In genomic region chr4:129625029-129625370, GRCm38 (mm10) we compare ENCODE assay signal across 8 mouse cellular contexts. TPM values are rescaled to one million over a fixed set of nuclear protein-coding genes. Genes with fewer than 3 reads are reported as not detected.
DNase-seq lines count a peak whose midpoint lies in the region; ATAC-seq and TF ChIP-seq lines count a peak whose summit lies in the region.

No protein-coding gene starts in this region.

- H3K4me3 ChIP-seq in gastrocnemius, adult 2 months: peak overlapping the region; percentile 86
- peak overlapping the region; percentile 69 for H3K4me3 ChIP-seq in cortical plate, adult 2 months (ENCODE audit: insufficient read depth, low read length)
- H3K4me3 ChIP-seq in kidney, embryonic 14.5 days (ENCODE audit: low read length): peak overlapping the region; percentile 48
- H3K4me3 ChIP-seq in liver, embryonic 13.5 days (replicated peaks): peak overlapping the region; percentile 62
- peak overlapping the region; percentile 62 for H3K4me3 ChIP-seq in stomach, postnatal 0 days (ENCODE audit: low read depth, low read length)

- TF ChIP-seq CTCF in gastrocnemius, adult 2 months (IDR thresholded peaks at IDR 0.05): no peak
- TF ChIP-seq CTCF in cortical plate, adult 2 months (IDR thresholded peaks at IDR 0.05; ENCODE audit: extremely low read depth, insufficient read depth, low read length): no peak
- TF ChIP-seq CTCF in stomach, postnatal 0 days (IDR thresholded peaks at IDR 0.05; ENCODE audit: low read depth): no peak

- peak; percentile 45; the same call in 1 of the 2 replicates for TF ChIP-seq POLR2A in cortical plate, adult 2 months (IDR thresholded peaks at IDR 0.05; ENCODE audit: extremely low read depth, insufficient read depth, low read length)

- intact Hi-C loops in gastrocnemius, adult 2 months (cut with DNase I): loop anchor here (2.0 kb wide), 1 partner anchor 16 kb away; the partner anchor contains the start of gene Txlna

- no peaks in the 10 kb centered on the region for H3K9me3 ChIP-seq in kidney, embryonic 14.5 days (ENCODE audit: control insufficient read depth, low read length)
- no peaks in the 10 kb centered on the region for H3K9me3 ChIP-seq in liver, embryonic 13.5 days (replicated peaks)
- no peaks in the 10 kb centered on the region for H3K9me3 ChIP-seq in stomach, postnatal 0 days (ENCODE audit: control insufficient read depth, low read length)

- H3K9ac ChIP-seq in kidney, embryonic 14.5 days (ENCODE audit: low read depth, low read length): peak overlapping the region; percentile 40
- peak overlapping the region; percentile 64 for H3K9ac ChIP-seq in liver, embryonic 13.5 days
- H3K9ac ChIP-seq in stomach, postnatal 0 days (ENCODE audit: low read length): peak overlapping the region; percentile 2

- peak; percentile 41 for ATAC-seq in kidney, embryonic 14.5 days (ENCODE audit: low FRiP score, low TSS enrichment)
- ATAC-seq in liver, embryonic 13.5 days (ENCODE audit: low read depth): peak; percentile 7; the same call in 1 of the 2 replicates
- ATAC-seq in monocyte, adult 5-6 weeks (replicated peaks; ENCODE audit: insufficient number of reproducible peaks, low FRiP score, low TSS enrichment, poor library complexity, severe bottlenecking): peak; percentile 66
- ATAC-seq in stomach, postnatal 0 days (ENCODE audit: low FRiP score, low TSS enrichment): peak; percentile 4; the same call in 1 of the 2 replicates

- TF ChIP-seq EP300 in stomach, postnatal 0 days (optimal IDR thresholded peaks at IDR 0.05): no peak

- H3K27me3 ChIP-seq in kidney, embryonic 14.5 days (ENCODE audit: control insufficient read depth, insufficient read depth, low read length): no peaks in the 10 kb centered on the region
- H3K27me3 ChIP-seq in liver, embryonic 13.5 days: no peaks in the 10 kb centered on the region
- no peaks in the 10 kb centered on the region for H3K27me3 ChIP-seq in stomach, postnatal 0 days (ENCODE audit: control insufficient read depth, insufficient read depth, low read length)

- peak overlapping the region; percentile 96 for H3K27ac ChIP-seq in gastrocnemius, adult 2 months
- peak overlapping the region; percentile 54 for H3K27ac ChIP-seq in cortical plate, adult 2 months (ENCODE audit: insufficient read depth, low read length)
- peak overlapping the region; percentile 89 for H3K27ac ChIP-seq in kidney, embryonic 14.5 days (ENCODE audit: low read depth, low read length)
- peak overlapping the region; percentile 88 for H3K27ac ChIP-seq in liver, embryonic 13.5 days
- H3K27ac ChIP-seq in stomach, postnatal 0 days (replicated peaks): peak overlapping the region; percentile 92

- peak; percentile 60 for DNase-seq in gastrocnemius, adult 2 months
- DNase-seq in gastrocnemius, adult 18-20 months (ENCODE audit: low spot score): no peak
- peak; percentile 39 for DNase-seq in heart, adult 8-10 months (ENCODE audit: low spot score)
- DNase-seq in liver, embryonic 13.5 days: no peak
- no peak for DNase-seq in stomach, postnatal 0 days (ENCODE audit: low spot score)

- H3K36me3 ChIP-seq in kidney, embryonic 14.5 days (ENCODE audit: control insufficient read depth, insufficient read depth, low read length): peaks cover 40% of the 10 kb centered on the region
- peaks cover 41% of the 10 kb centered on the region for H3K36me3 ChIP-seq in liver, embryonic 13.5 days
- H3K36me3 ChIP-seq in stomach, postnatal 0 days (ENCODE audit: control insufficient read depth, insufficient read depth, low read length): peaks cover 23% of the 10 kb centered on the region

- H3K4me1 ChIP-seq in cortical plate, adult 2 months (ENCODE audit: control insufficient read depth, insufficient read depth, low read length): peaks cover 14% of the 10 kb centered on the region
- H3K4me1 ChIP-seq in kidney, embryonic 14.5 days (ENCODE audit: control insufficient read depth, insufficient read depth, low read length): peaks cover 20% of the 10 kb centered on the region
- H3K4me1 ChIP-seq in liver, embryonic 13.5 days (replicated peaks): peaks cover 55% of the 10 kb centered on the region
- peaks cover 7% of the 10 kb centered on the region; the same call in 1 of the 2 replicates for H3K4me1 ChIP-seq in stomach, postnatal 0 days (replicated peaks; ENCODE audit: control insufficient read depth, insufficient read depth)

- peak overlapping the region; percentile 65 for H3K4me2 ChIP-seq in kidney, embryonic 14.5 days (replicated peaks; ENCODE audit: low read depth, low read length)
- H3K4me2 ChIP-seq in liver, embryonic 13.5 days: peak overlapping the region; percentile 75
- H3K4me2 ChIP-seq in stomach, postnatal 0 days (replicated peaks; ENCODE audit: low read depth): peak overlapping the region; percentile 81

- 0% methylated on average over 6 of the region's 6 CpGs for WGBS in kidney, embryonic 14.5 days
- WGBS in liver, embryonic 13.5 days (ENCODE audit: insufficient replicate concordance): under 1% methylated on average over 6 of the region's 6 CpGs
- 6% methylated on average over 6 of the region's 6 CpGs for WGBS in stomach, postnatal 0 days

RNA-seq across cellular contexts. Expression of gene Ccdc28b, which starts 1.3 kb away (rescaled TPM):
- total RNA-seq in gastrocnemius, adult 2 months (2021): 10 to 100 TPM; 31.1 to 38.4 TPM
- 10 to 100 TPM; 28.7 to 29.2 TPM for total RNA-seq in gastrocnemius, adult 18-20 months (2021)
- 89.1 and 99.2 TPM in 2 replicates for polyA plus RNA-seq in cortical plate, adult 2 months (2012; rRNA removed)
- total RNA-seq in heart, adult 8-10 months (2022): 10 to 100 TPM; 11.9 to 20.3 (median 14.6) TPM
- polyA plus RNA-seq in kidney, embryonic 14.5 days (2014; fragmentation: Nextera tagmentation; extraction: Ambion mirVana): 48.6 and 56.0 TPM in 2 replicates
- polyA plus RNA-seq in liver, embryonic 13.5 days (2015; fragmentation: Nextera tagmentation; extraction: Ambion mirVana): 13.9 and 14.8 TPM in 2 replicates
- 30.9 to 112 TPM (median 62.0 TPM) in 3 replicates for total RNA-seq in monocyte, adult 5-6 weeks (2017)
- polyA plus RNA-seq in stomach, postnatal 0 days (2015; fragmentation: Nextera tagmentation; extraction: Ambion mirVana): 34.2 and 40.2 TPM in 2 replicates

RNA-seq across cellular contexts. Expression of gene Iqcc, which starts 6.1 kb away (rescaled TPM):
- total RNA-seq in gastrocnemius, adult 2 months (2021): 10 to 100 TPM in 1 of 2 experiments, 1 to 10 TPM in 1; 9.0 to 10.8 TPM
- 1 to 10 TPM; 7.4 to 8.8 TPM for total RNA-seq in gastrocnemius, adult 18-20 months (2021)
- polyA plus RNA-seq in cortical plate, adult 2 months (2012; rRNA removed): 34.9 and 35.4 TPM in 2 replicates
- 10 to 100 TPM; 14.6 to 22.9 (median 19.0) TPM for total RNA-seq in heart, adult 8-10 months (2022)
- polyA plus RNA-seq in kidney, embryonic 14.5 days (2014; fragmentation: Nextera tagmentation; extraction: Ambion mirVana): 30.1 and 30.6 TPM in 2 replicates
- polyA plus RNA-seq in liver, embryonic 13.5 days (2015; fragmentation: Nextera tagmentation; extraction: Ambion mirVana): 11.0 TPM in 2 replicates
- total RNA-seq in monocyte, adult 5-6 weeks (2017): 13.5 to 20.9 TPM (median 15.1 TPM) in 3 replicates
- 15.8 and 16.1 TPM in 2 replicates for polyA plus RNA-seq in stomach, postnatal 0 days (2015; fragmentation: Nextera tagmentation; extraction: Ambion mirVana)

RNA-seq across cellular contexts. Expression of gene Dcdc2b, which starts 10.9 kb away (rescaled TPM):
- 1 to 10 TPM in 1 of 2 experiments, under 1 TPM in 1; 0.77 to 3.1 TPM for total RNA-seq in gastrocnemius, adult 2 months (2021)
- total RNA-seq in gastrocnemius, adult 18-20 months (2021): under 1 TPM; 0.71 to 0.84 TPM
- polyA plus RNA-seq in cortical plate, adult 2 months (2012; rRNA removed): 11.1 and 11.3 TPM in 2 replicates
- 1 to 10 TPM in 2 of 4 experiments, under 1 TPM in 2; 0.32 to 1.2 (median 0.82) TPM for total RNA-seq in heart, adult 8-10 months (2022)
- polyA plus RNA-seq in kidney, embryonic 14.5 days (2014; fragmentation: Nextera tagmentation; extraction: Ambion mirVana): 1.9 and 2.0 TPM in 2 replicates
- polyA plus RNA-seq in liver, embryonic 13.5 days (2015; fragmentation: Nextera tagmentation; extraction: Ambion mirVana): 0.31 and 0.51 TPM in 2 replicates
- total RNA-seq in monocyte, adult 5-6 weeks (2017): 0.78 TPM in 1 of 3 replicates, not detected in the others
- polyA plus RNA-seq in stomach, postnatal 0 days (2015; fragmentation: Nextera tagmentation; extraction: Ambion mirVana): 0.65 and 0.75 TPM in 2 replicates

RNA-seq across cellular contexts. Expression of gene Txlna, which starts 15.9 kb away (rescaled TPM):
- 10 to 100 TPM; 19.7 to 21.1 TPM for total RNA-seq in gastrocnemius, adult 2 months (2021)
- 10 to 100 TPM; 17.4 to 18.6 TPM for total RNA-seq in gastrocnemius, adult 18-20 months (2021)
- 32.2 and 33.4 TPM in 2 replicates for polyA plus RNA-seq in cortical plate, adult 2 months (2012; rRNA removed)
- 10 to 100 TPM; 23.2 to 30.1 (median 25.8) TPM for total RNA-seq in heart, adult 8-10 months (2022)
- polyA plus RNA-seq in kidney, embryonic 14.5 days (2014; fragmentation: Nextera tagmentation; extraction: Ambion mirVana): 44.9 and 103 TPM in 2 replicates
- polyA plus RNA-seq in liver, embryonic 13.5 days (2015; fragmentation: Nextera tagmentation; extraction: Ambion mirVana): 30.7 and 35.1 TPM in 2 replicates
- 27.6 to 67.4 TPM (median 64.4 TPM) in 3 replicates for total RNA-seq in monocyte, adult 5-6 weeks (2017)
- polyA plus RNA-seq in stomach, postnatal 0 days (2015; fragmentation: Nextera tagmentation; extraction: Ambion mirVana): 23.5 and 23.6 TPM in 2 replicates

RNA-seq across cellular contexts. Expression of gene Tmem234, which starts 24.5 kb away (rescaled TPM):
- total RNA-seq in gastrocnemius, adult 2 months (2021): 10 to 100 TPM; 29.8 to 31.9 TPM
- total RNA-seq in gastrocnemius, adult 18-20 months (2021): 10 to 100 TPM; 28.8 to 32.9 TPM
- polyA plus RNA-seq in cortical plate, adult 2 months (2012; rRNA removed): 143 and 148 TPM in 2 replicates
- total RNA-seq in heart, adult 8-10 months (2022): 10 to 100 TPM; 40.4 to 44.9 (median 42.0) TPM
- polyA plus RNA-seq in kidney, embryonic 14.5 days (2014; fragmentation: Nextera tagmentation; extraction: Ambion mirVana): 213 and 219 TPM in 2 replicates
- 142 and 153 TPM in 2 replicates for polyA plus RNA-seq in liver, embryonic 13.5 days (2015; fragmentation: Nextera tagmentation; extraction: Ambion mirVana)
- total RNA-seq in monocyte, adult 5-6 weeks (2017): 189 to 234 TPM (median 226 TPM) in 3 replicates
- 168 and 169 TPM in 2 replicates for polyA plus RNA-seq in stomach, postnatal 0 days (2015; fragmentation: Nextera tagmentation; extraction: Ambion mirVana)

Comparison
In these comparisons a context has a peak if more than half of its experiments do, and no peak if none do; other contexts are left out.
1. DNase-seq: peak in gastrocnemius, adult 2 months (single experiment) and heart, adult 8-10 months (single experiment); none in gastrocnemius, adult 18-20 months (single experiment), liver, embryonic 13.5 days (single experiment) and stomach, postnatal 0 days (single experiment).
2. ATAC-seq: peak in every context shown above with its lines; median percentile 66 in monocyte, adult 5-6 weeks; 41 in kidney, embryonic 14.5 days; 7 in liver, embryonic 13.5 days; 4 in stomach, postnatal 0 days.
3. H3K9ac ChIP-seq: peak in every context shown above with its lines; median percentile 64 in liver, embryonic 13.5 days; 40 in kidney, embryonic 14.5 days; 2 in stomach, postnatal 0 days.
4. Peak in every context shown above with its lines, with median percentiles within 50 percentile points of each other: H3K27ac ChIP-seq, H3K4me3 ChIP-seq and H3K4me2 ChIP-seq.